Mouse (Mus musculus): Measurements from ENCODE around the gene Gpr68. TPM values are rescaled to one million over a fixed set of nuclear protein-coding genes. Genes with fewer than 3 reads are reported as not detected.

Gene Gpr68
- total and polyA plus RNA-seq, 2 experiments from 2014 or later: 6.0 to 29.5 TPM

- Histone ChIP-seq H3K36me3 (ENCODE audit: insufficient read depth, low read length) (no peaks in the 10 kb centered on the region), H3K9ac (replicated peaks; ENCODE audit: low read length) (no peak overlapping the region), H3K4me2 (ENCODE audit: low read depth, low read length) (no peak overlapping the region), H3K4me3 (ENCODE audit: low read length) (no peak overlapping the region), H3K4me1 (ENCODE audit: insufficient read depth, low read length) (peaks cover 3% of the 10 kb centered on the region; the same call in 1 of the 2 replicates), H3K27me3 (ENCODE audit: insufficient read depth, low read length) (no peaks in the 10 kb centered on the region), H3K27ac (no peak overlapping the region), H3K9me3 (ENCODE audit: low read length) (no peaks in the 10 kb centered on the region)
- DNase-seq (ENCODE audit: low spot score) (peak; percentile 92), ATAC-seq (peak; percentile 86)
- peak; percentile 98 for TF ChIP-seq CTCF (IDR thresholded peaks at IDR 0.05; ENCODE audit: low read depth)
- 11% methylated on average over 3 of the region's 3 CpGs for whole genome bisulfite sequencing
These were observed 66.7 kb downstream of the Gpr68 start for GRCm38 (mm10) chr12:100841211-100841792.

DNA sequence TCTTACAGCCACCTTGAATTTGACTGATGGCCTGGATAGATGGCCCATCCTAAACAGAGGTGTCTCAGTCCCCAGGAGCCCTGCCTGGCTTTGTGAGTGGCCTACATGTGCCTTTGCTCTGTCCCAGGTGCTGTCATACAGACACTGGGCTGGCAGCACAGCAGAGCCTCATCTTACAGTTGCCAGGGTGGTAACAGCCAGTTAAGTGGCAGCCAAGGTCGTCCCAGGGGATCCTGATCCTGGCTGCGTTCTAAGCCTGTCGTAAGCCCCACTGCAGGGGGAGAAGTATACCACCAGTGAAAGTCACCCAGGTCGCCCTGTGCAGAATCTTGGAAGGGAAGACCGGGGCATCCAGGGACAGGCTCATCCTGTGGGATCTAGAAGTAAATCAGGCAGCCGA lies 68.1 kb downstream of the Gpr68 start:
- Histone ChIP-seq H3K27me3 (ENCODE audit: insufficient read depth, low read length) (no peaks in the 10 kb centered on the region), H3K4me3 (ENCODE audit: low read length) (no peak overlapping the region), H3K4me1 (ENCODE audit: insufficient read depth, low read length) (peaks cover 3% of the 10 kb centered on the region; the same call in 1 of the 2 replicates), H3K9me3 (ENCODE audit: low read length) (no peaks in the 10 kb centered on the region), H3K27ac (no peak overlapping the region), H3K36me3 (ENCODE audit: insufficient read depth, low read length) (no peaks in the 10 kb centered on the region), H3K4me2 (ENCODE audit: low read depth, low read length) (no peak overlapping the region), H3K9ac (replicated peaks; ENCODE audit: low read length) (no peak overlapping the region)
- no peak for TF ChIP-seq CTCF (IDR thresholded peaks at IDR 0.05; ENCODE audit: low read depth)
- DNase-seq (ENCODE audit: low spot score): no peak
- 66% methylated on average over 6 of the region's 6 CpGs for WGBS
- no peak for ATAC-seq

DNA sequence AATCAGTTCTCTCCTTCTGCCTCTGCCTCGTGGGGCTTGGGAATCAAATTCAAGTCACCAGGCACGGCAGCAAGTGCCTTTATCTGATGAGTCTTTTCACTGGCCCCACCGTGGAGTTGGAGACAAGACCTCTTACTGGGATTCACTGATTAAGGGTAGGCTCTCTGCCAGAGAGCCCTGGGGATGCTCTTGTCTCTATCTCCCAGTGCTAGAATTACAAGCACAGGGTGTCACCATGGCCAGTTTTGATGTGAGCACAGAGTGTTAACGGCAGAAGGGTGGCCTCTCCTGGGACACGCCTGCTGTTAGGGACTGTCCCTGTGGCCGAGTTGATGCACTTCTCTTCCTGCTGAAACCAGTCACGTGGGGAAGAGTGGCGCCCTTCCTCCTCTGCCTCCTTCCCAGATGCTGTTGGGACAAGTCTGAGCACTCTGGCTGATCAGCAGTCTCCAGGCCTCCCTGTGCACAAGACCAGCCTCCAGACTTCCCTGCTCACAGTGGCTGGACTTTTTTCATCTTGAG lies 68.9 kb downstream of the Gpr68 start:
- Histone ChIP-seq H3K36me3 (ENCODE audit: insufficient read depth, low read length) (no peaks in the 10 kb centered on the region), H3K4me2 (ENCODE audit: low read depth, low read length) (no peak overlapping the region), H3K27ac (no peak overlapping the region), H3K4me3 (ENCODE audit: low read length) (no peak overlapping the region), H3K9ac (replicated peaks; ENCODE audit: low read length) (no peak overlapping the region), H3K9me3 (ENCODE audit: low read length) (no peaks in the 10 kb centered on the region), H3K27me3 (ENCODE audit: insufficient read depth, low read length) (no peaks in the 10 kb centered on the region), H3K4me1 (ENCODE audit: insufficient read depth, low read length) (peaks cover 3% of the 10 kb centered on the region; the same call in 1 of the 2 replicates)
- TF ChIP-seq CTCF (IDR thresholded peaks at IDR 0.05; ENCODE audit: low read depth): no peak
- DNase-seq (ENCODE audit: low spot score) (no peak), ATAC-seq (peak; percentile 56)
- 31% methylated on average over 8 of the region's 8 CpGs for WGBS

DNA sequence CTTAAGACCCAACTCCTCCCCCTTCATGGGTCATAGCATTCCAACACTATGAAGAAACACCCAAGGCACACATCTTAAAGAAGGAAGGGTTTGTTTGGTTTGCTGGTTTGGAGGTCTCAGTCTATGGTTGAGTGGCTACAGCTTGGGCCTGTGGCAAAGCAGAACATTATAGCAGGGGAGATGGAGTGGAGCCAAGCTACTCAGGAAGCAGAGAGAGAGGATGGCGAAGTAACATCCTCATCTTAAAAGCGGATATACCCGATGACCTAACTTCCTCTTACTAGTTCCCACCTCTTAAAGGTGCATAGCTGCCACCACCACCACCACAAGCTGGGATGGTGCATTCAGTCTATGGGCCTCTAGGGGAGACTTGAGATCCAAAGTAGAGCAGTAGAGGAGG lies 70.8 kb downstream of the Gpr68 start:
- Histone ChIP-seq H3K4me2 (ENCODE audit: low read depth, low read length) (no peak overlapping the region), H3K36me3 (ENCODE audit: insufficient read depth, low read length) (no peaks in the 10 kb centered on the region), H3K4me1 (ENCODE audit: insufficient read depth, low read length) (peaks cover 3% of the 10 kb centered on the region; the same call in 1 of the 2 replicates), H3K27me3 (ENCODE audit: insufficient read depth, low read length) (no peaks in the 10 kb centered on the region), H3K9ac (replicated peaks; ENCODE audit: low read length) (no peak overlapping the region), H3K27ac (no peak overlapping the region), H3K4me3 (ENCODE audit: low read length) (no peak overlapping the region), H3K9me3 (ENCODE audit: low read length) (no peaks in the 10 kb centered on the region)
- WGBS: 92% methylated on average over 3 of the region's 3 CpGs
- ATAC-seq: no peak
- no peak for DNase-seq (ENCODE audit: low spot score)
- no peak for TF ChIP-seq CTCF (IDR thresholded peaks at IDR 0.05; ENCODE audit: low read depth)

GRCm38 (mm10) chr12:100831629-100832325 lies 76.2 kb downstream of the Gpr68 start:
- H3K27me3 ChIP-seq (ENCODE audit: insufficient read depth, low read length): no peaks in the 10 kb centered on the region

DNA sequence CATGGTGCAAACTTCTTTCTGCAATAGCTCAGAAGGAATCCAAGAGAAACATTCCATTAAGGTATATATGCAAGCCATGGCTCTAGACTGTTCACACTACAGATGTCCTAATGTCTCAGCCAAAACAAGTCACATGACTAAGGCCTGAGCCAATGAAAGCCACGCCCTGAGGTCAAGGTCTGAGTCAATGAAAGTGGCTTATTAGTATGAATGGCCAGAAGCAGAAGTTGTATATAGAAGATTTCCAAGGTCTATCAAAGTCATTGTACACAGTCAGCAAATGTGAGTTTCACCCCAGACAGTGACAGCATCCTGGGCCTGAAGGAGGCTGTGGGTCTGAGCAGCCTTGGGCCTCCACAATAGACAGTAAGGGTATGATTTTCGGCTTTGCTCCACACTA lies 77.0 kb downstream of the Gpr68 start:
- 77% methylated on average over 2 of the region's 2 CpGs for WGBS
- Histone ChIP-seq H3K36me3 (ENCODE audit: insufficient read depth, low read length) (no peaks in the 10 kb centered on the region), H3K9ac (replicated peaks; ENCODE audit: low read length) (no peak overlapping the region), H3K4me3 (ENCODE audit: low read length) (no peak overlapping the region), H3K4me2 (ENCODE audit: low read depth, low read length) (no peak overlapping the region), H3K27me3 (ENCODE audit: insufficient read depth, low read length) (no peaks in the 10 kb centered on the region), H3K27ac (no peak overlapping the region), H3K9me3 (ENCODE audit: low read length) (no peaks in the 10 kb centered on the region), H3K4me1 (ENCODE audit: insufficient read depth, low read length) (no peaks in the 10 kb centered on the region)
- TF ChIP-seq CTCF (IDR thresholded peaks at IDR 0.05; ENCODE audit: low read depth): no peak
- no peak for DNase-seq (ENCODE audit: low spot score)
- no peak for ATAC-seq

More at GRCm38 (mm10) chr12:100831629-100832325, 76.2 kb downstream of the Gpr68 start:
- 16% methylated on average over 8 of the region's 8 CpGs for WGBS
- Histone ChIP-seq H3K9me3 (ENCODE audit: low read length) (no peaks in the 10 kb centered on the region), H3K27ac (no peak overlapping the region), H3K4me3 (ENCODE audit: low read length) (no peak overlapping the region), H3K4me2 (ENCODE audit: low read depth, low read length) (no peak overlapping the region), H3K9ac (replicated peaks; ENCODE audit: low read length) (no peak overlapping the region), H3K4me1 (ENCODE audit: insufficient read depth, low read length) (no peaks in the 10 kb centered on the region), H3K36me3 (ENCODE audit: insufficient read depth, low read length) (no peaks in the 10 kb centered on the region)
- DNase-seq (ENCODE audit: low spot score) (peak; percentile 23), ATAC-seq (peak; percentile 58)
- no peak for TF ChIP-seq CTCF (IDR thresholded peaks at IDR 0.05; ENCODE audit: low read depth)

Other genes starting within 250 kb of the Gpr68 start
- 10.1 and 10.5 TPM in 2 replicates for gene Rps6ka5, start 181.2 kb downstream of the Gpr68 start, total RNA-seq (2014; rRNA removed)
- gene Rps6ka5, start 181.2 kb downstream of the Gpr68 start, polyA plus RNA-seq (2015; fragmentation: Nextera tagmentation; extraction: Ambion mirVana): 6.2 and 6.9 TPM in 2 replicates
- gene Dglucy, start 129.1 kb downstream of the Gpr68 start, total RNA-seq (2014; rRNA removed): 3.8 and 4.8 TPM in 2 replicates
- gene Dglucy, start 129.1 kb downstream of the Gpr68 start, polyA plus RNA-seq (2015; fragmentation: Nextera tagmentation; extraction: Ambion mirVana): 3.3 and 3.4 TPM in 2 replicates
- 17.7 and 23.3 TPM in 2 replicates for gene Ccdc88c, start 120.9 kb upstream of the Gpr68 start, total RNA-seq (2014; rRNA removed)
- 11.2 and 13.0 TPM in 2 replicates for gene Ccdc88c, start 120.9 kb upstream of the Gpr68 start, polyA plus RNA-seq (2015; fragmentation: Nextera tagmentation; extraction: Ambion mirVana)
- 28.9 and 30.4 TPM in 2 replicates for gene Ppp4r3a, start 175.5 kb upstream of the Gpr68 start, total RNA-seq (2014; rRNA removed)
- 15.8 and 16.3 TPM in 2 replicates for gene Ppp4r3a, start 175.5 kb upstream of the Gpr68 start, polyA plus RNA-seq (2015; fragmentation: Nextera tagmentation; extraction: Ambion mirVana)